Mouse (Mus musculus) gastrocnemius, postnatal 10 days (tissue): ENCODE measurements at regions not wholly inside any gene's neighbourhood (a gene's known extent, or its start where the extent isn't known, plus 50 kb on each side); places are given as distances from the start of the nearest gene placed in this dataset.

Experiments
- DNase-seq: peaks from one replicate; pipeline ENCODE4 v3.0.0; 2021; ENCODE audit warnings: mixed read lengths

DNA sequence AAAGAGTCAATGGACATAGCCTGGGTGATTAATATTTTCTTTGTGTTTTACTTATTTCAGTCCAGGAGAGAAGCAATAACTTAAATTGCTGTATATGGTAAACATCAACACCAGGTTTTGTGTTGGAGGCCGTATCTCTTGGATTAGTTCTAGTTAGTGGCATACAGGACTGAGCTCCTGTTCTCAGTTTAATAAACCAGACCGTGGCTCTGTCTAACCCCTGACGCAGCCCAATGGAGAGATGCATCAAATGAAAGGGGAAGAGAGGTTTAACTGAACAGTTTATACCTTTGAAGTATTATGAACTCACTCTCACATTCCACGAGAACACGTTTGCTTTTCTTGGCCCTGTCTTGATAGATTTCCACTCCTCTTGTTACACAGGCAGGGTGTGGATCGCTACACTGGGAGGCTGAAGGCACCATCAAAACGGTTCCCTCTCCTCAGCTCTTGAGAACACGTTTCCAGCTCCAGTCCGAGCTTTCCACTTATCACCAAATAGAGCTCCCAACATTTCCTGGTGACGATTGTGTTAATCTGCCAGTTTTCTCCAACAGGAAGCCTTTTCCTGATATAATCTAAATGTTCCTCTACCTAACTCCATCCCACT lies 54.0 kb upstream of the Cerkl start:
- no peak for DNase-seq

DNA sequence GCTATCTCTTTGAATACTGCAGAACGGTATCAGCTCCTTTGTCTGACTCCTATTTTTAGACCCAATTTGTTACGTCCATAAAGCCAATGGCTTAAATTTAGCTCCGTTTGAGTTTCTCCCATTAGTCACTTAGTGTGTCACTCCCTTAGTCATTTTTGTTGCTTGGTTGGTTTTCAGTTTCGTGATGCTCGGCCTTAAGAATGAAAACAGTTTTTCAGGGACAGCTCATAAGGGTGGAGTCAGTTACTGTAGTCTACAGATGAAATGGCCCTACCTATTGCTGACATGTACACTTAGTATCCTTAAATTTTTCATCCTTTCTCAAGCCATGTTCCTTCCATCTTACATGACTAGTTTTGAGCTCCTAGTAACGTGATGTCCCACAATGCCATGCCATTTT lies 54.5 kb upstream of the Cerkl start:
- DNase-seq: no peak

- DNase-seq: peak; percentile 70
Observed at GRCm38 (mm10) chr2:79511676-79512323, 55.2 kb upstream of the Cerkl start.

DNA sequence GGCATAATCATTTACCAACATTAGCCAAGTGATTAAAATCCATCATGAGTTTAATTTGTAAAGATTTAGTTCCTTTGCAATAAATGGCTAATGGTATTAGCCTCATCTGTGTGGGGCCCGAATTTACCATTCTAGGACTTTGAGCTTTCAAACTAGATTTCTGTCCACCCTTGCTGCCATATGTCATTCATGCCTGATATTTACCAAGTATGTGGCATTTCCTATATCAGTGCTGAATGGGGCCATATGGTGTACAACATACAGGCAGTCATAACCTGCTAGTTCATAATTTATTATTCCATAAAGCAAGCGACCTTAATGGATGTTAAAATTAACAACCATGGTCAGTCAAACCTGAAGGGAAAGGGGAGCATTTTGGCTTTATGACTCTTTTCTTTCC lies 55.8 kb upstream of the Cerkl start:
- DNase-seq: no peak

DNA sequence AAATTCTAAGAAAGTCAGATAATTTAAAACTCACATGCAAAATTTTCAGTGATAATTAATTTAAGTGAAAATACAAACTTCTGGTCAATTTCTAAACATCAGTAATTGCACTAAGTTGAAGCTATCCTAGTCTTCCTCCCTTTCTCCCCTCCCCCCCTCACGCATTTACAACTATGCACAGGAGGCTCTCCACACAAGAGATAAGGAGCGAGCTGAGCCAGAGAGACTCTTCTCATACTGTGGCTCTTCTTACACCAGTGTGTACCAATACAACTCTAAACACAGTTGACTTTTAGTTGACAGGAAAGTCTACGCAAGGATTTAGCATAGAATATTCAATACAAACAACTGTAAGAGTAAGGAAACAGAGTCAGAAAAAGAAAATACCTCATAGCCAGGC lies 57.1 kb upstream of the Cerkl start:
- DNase-seq: no peak

GRCm38 (mm10) chr2:79518046-79518750 lies 61.6 kb upstream of the Cerkl start:
- DNase-seq: no peak

GRCm38 (mm10) chr2:79519799-79520449 lies 63.3 kb upstream of the Cerkl start:
- DNase-seq: no peak

DNA sequence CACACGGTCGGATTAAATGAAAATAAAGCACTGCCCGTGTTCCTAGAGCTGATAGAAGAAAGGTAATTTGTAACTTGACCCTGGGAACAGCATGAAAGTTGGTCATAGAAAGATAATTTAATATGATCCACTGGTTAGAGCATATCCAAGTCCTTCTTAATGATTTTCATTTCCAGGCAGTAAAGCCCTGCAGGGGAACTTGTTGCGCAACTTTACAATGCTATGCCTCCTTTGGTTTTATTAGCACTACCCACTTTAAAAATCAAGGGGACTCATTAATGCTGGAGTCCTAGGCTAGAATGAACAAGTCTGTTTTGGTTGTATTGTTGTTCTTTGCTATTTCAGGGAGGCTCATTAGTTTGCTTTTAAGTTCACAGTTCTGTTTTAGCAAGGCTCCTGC lies 66.9 kb upstream of the Cerkl start:
- DNase-seq: no peak

- DNase-seq: no peak
Observed at GRCm38 (mm10) chr2:79527529-79527928, 70.9 kb upstream of the Cerkl start.

- no peak for DNase-seq
Observed at GRCm38 (mm10) chr2:79528347-79528990, 71.9 kb upstream of the Cerkl start.

GRCm38 (mm10) chr2:79529185-79529584 lies 72.6 kb upstream of the Cerkl start:
- DNase-seq: no peak

- no peak for DNase-seq
Observed at GRCm38 (mm10) chr2:79532610-79533160, 76.1 kb upstream of the Cerkl start.

GRCm38 (mm10) chr2:79537126-79537875 lies 80.7 kb upstream of the Cerkl start:
- no peak for DNase-seq

- DNase-seq: no peak
Observed at GRCm38 (mm10) chr2:79540384-79540783, 83.8 kb upstream of the Cerkl start.

DNA sequence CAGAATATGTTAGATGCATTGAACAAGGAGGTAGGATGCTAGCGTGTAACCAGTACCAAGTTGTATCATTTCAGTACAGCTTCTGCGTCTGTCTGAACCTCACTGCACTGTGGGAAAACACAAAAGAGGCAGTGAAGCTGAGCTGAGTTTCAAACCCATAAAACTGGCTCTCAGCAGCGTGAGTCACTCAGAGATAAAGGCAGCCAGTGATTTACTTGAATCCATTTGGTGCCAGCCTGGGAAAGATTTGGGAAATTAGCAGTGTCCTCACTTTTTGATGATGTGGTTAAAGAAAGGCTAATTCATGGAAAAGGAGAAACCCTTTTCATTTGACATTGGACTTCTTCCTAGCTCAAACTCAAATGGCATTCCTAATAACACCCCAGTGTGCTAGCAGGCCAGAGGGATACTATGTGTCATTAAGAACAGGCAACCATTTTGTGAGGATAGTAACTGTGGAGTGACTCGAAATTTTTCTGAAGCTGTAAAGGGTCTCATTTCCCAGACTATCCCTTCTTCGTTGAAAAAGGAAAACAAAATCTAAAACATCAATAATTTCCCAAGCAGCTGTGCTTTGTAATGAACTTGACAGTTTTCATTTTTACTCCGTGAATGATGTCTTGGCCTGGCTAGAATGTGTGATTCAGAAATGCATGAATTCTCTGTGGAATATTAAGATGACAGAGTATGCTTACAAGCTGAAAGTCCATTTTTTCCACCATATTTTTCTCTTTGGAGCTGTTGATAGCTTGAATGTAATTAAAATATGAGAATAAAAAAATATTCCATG lies 85.8 kb upstream of the Cerkl start:
- no peak for DNase-seq

DNA sequence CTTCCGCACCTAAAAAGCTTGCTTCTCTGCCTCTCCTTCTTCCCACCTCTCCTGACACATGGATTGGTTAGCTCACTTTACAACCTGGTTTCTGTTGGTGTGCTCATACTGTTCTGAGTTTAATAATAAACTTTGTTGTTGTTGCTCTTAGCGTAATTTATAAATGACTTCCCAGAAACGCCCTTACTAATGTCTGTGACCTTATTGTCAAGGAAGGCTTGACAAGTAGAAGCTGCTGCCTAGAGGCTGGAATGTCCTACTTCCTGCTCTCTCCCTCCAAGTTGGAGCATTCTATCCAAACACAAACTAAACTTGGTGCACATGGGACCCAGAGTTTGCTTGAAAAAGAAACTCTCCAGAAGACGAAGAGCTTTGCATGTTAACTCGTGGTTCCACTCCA lies 86.9 kb upstream of the Cerkl start:
- DNase-seq: no peak

GRCm38 (mm10) chr2:79543948-79544792 lies 87.6 kb upstream of the Cerkl start:
- no peak for DNase-seq

- DNase-seq: no peak
Observed at GRCm38 (mm10) chr2:79544793-79545260, 88.2 kb upstream of the Cerkl start.

- no peak for DNase-seq
Observed at GRCm38 (mm10) chr2:79546206-79546605, 88.9 kb upstream of the Itprid2 start.

GRCm38 (mm10) chr2:79547284-79547683 lies 87.9 kb upstream of the Itprid2 start:
- DNase-seq: no peak
